Mouse (Mus musculus): ENCODE measurements around the gene Iffo2. TPM values are rescaled to one million over a fixed set of nuclear protein-coding genes. Genes with fewer than 3 reads are reported as not detected.

Iffo2 gene
- polyA plus RNA-seq, 1 experiment from 2014 or later: 4.3 TPM

Small RNA genes lying within 50 kb of the gene (microRNA-seq; reads per million reads assigned to microRNA genes)
- not detected for gene Gm25571
- gene Mir7020: not detected

Other genes starting within 250 kb of the Iffo2 start
- 16.3 TPM in 2 replicates for gene Pqlc2, start 219.8 kb upstream of the Iffo2 start, polyA plus RNA-seq (2015; fragmentation: Nextera tagmentation; extraction: Ambion mirVana)
- gene Akr7a5, start 219.8 kb upstream of the Iffo2 start, polyA plus RNA-seq (2015; fragmentation: Nextera tagmentation; extraction: Ambion mirVana): 68.5 and 72.1 TPM in 2 replicates
- 81.7 and 88.6 TPM in 2 replicates for gene Mrto4, start 178.0 kb upstream of the Iffo2 start, polyA plus RNA-seq (2015; fragmentation: Nextera tagmentation; extraction: Ambion mirVana)
- 47.6 and 50.8 TPM in 2 replicates for gene Emc1, start 178.0 kb upstream of the Iffo2 start, polyA plus RNA-seq (2015; fragmentation: Nextera tagmentation; extraction: Ambion mirVana)
- 101 and 111 TPM in 2 replicates for gene Ubr4, start 177.9 kb upstream of the Iffo2 start, polyA plus RNA-seq (2015; fragmentation: Nextera tagmentation; extraction: Ambion mirVana)
- gene Gm21969, start 72.6 kb downstream of the Iffo2 start, polyA plus RNA-seq (2015; fragmentation: Nextera tagmentation; extraction: Ambion mirVana): not detected in 2 replicates
- gene Aldh4a1, start 92.3 kb downstream of the Iffo2 start, polyA plus RNA-seq (2015; fragmentation: Nextera tagmentation; extraction: Ambion mirVana): 27.1 and 32.0 TPM in 2 replicates
- not detected in 2 replicates for gene Tas1r2, start 123.0 kb downstream of the Iffo2 start, polyA plus RNA-seq (2015; fragmentation: Nextera tagmentation; extraction: Ambion mirVana)